Mouse (Mus musculus) myocyte (in vitro differentiated cells): Measurements from ENCODE around the gene Ugt1a6a. TPM values are rescaled to one million over a fixed set of nuclear protein-coding genes. Genes with fewer than 3 reads are reported as not detected.

ENCODE experiments used
- H3K27me3 ChIP-seq: one replicate; pipeline ENCODE4 v1.6.1; 2011; ENCODE audit not compliant: control insufficient read depth, insufficient read depth, insufficient read length
- H3K36me3 ChIP-seq: one replicate; pipeline ENCODE4 v1.6.1; 2011; ENCODE audit not compliant: control insufficient read depth, insufficient read depth
- H3K4me2 ChIP-seq: one replicate; pipeline ENCODE4 v1.6.1; 2011; ENCODE audit warnings: low read depth, control low read depth
- H3K4me3 ChIP-seq: one replicate; pipeline ENCODE4 v1.5.1; 2011; ENCODE audit warnings: mild to moderate bottlenecking, control low read depth, moderate library complexity
- H3K79me2 ChIP-seq: one replicate; pipeline ENCODE4 v1.6.1; 2011; ENCODE audit not compliant: control insufficient read depth, insufficient read depth
- H3ac ChIP-seq: one replicate; pipeline ENCODE4 v1.6.1; 2011; ENCODE audit not compliant: control insufficient read depth, insufficient read length
- CEBPB ChIP-seq: IDR thresholded peaks from 2 replicates; pipeline ENCODE4 v1.6.1; 2011; ENCODE audit warnings: mild to moderate bottlenecking, moderate library complexity; ENCODE audit not compliant: poor library complexity, insufficient read depth, severe bottlenecking
- E2F4 ChIP-seq: IDR thresholded peaks from one replicate; pipeline ENCODE4 v1.6.1; 2011; ENCODE audit warnings: mild to moderate bottlenecking, control low read depth, moderate library complexity; ENCODE audit not compliant: insufficient read depth
- MAX ChIP-seq: IDR thresholded peaks from one replicate; pipeline ENCODE4 v1.6.1; 2011; ENCODE audit warnings: low read depth, mild to moderate bottlenecking, control low read depth
- MYOD1 ChIP-seq, 3 experiments: IDR thresholded peaks; one replicate each; pipeline ENCODE4 v1.6.1; 2011; ENCODE audit warnings: control low read depth in 2 of 3, low read depth in 2 of 3, mild to moderate bottlenecking in 2 of 3, moderate library complexity in 1 of 3; ENCODE audit not compliant: insufficient read length in 2 of 3, control insufficient read depth in 1 of 3
- MYOG ChIP-seq, 3 experiments: IDR thresholded peaks; one replicate each; pipeline ENCODE4 v1.6.1; 2011; ENCODE audit warnings: control low read depth in 2 of 3, low read depth in 2 of 3, mild to moderate bottlenecking in 2 of 3; ENCODE audit not compliant: insufficient read length in 2 of 3, control insufficient read depth in 1 of 3, insufficient read depth in 1 of 3
- POLR2A ChIP-seq: IDR thresholded peaks from one replicate; pipeline ENCODE4 v1.6.1; 2011; ENCODE audit warnings: low read depth, mild to moderate bottlenecking, control low read depth, moderate library complexity; ENCODE audit not compliant: insufficient read length
- POLR2AphosphoS2 ChIP-seq: IDR thresholded peaks from one replicate; pipeline ENCODE4 v1.6.1; 2011; ENCODE audit warnings: low read depth, control low read depth; ENCODE audit not compliant: insufficient read length
- REST ChIP-seq: IDR thresholded peaks from one replicate; pipeline ENCODE4 v1.6.1; 2011; ENCODE audit warnings: mild to moderate bottlenecking, control low read depth, moderate library complexity; ENCODE audit not compliant: insufficient read depth, insufficient read length
- SRF ChIP-seq: IDR thresholded peaks from one replicate; pipeline ENCODE4 v1.6.1; 2011; ENCODE audit warnings: low read depth; ENCODE audit not compliant: control insufficient read depth, insufficient read length
- TCF12 ChIP-seq: IDR thresholded peaks from one replicate; pipeline ENCODE4 v1.6.1; 2011; ENCODE audit warnings: mild to moderate bottlenecking, control low read depth; ENCODE audit not compliant: poor library complexity, insufficient read depth, severe bottlenecking
- TCF3 ChIP-seq: IDR thresholded peaks from one replicate; pipeline ENCODE4 v1.6.1; 2011; ENCODE audit warnings: low read depth, control low read depth; ENCODE audit not compliant: insufficient read length
- USF1 ChIP-seq: IDR thresholded peaks from one replicate; pipeline ENCODE4 v1.6.1; 2011; ENCODE audit warnings: low read depth, mild to moderate bottlenecking, control low read depth, moderate library complexity
- polyA plus RNA-seq: library from polyadenylated mRNA; unstranded; fragments of >200 nt; fragmentation: generic; extraction: Trizol; gene quantifications from one replicate; pipeline ENCODE4 v1.2.1, GENCODE M21; 2012; ENCODE audit warnings: missing spikeins

The Ugt1a6a gene
- polyA plus RNA-seq, 1 experiment, result 8.9 TPM

DNA sequence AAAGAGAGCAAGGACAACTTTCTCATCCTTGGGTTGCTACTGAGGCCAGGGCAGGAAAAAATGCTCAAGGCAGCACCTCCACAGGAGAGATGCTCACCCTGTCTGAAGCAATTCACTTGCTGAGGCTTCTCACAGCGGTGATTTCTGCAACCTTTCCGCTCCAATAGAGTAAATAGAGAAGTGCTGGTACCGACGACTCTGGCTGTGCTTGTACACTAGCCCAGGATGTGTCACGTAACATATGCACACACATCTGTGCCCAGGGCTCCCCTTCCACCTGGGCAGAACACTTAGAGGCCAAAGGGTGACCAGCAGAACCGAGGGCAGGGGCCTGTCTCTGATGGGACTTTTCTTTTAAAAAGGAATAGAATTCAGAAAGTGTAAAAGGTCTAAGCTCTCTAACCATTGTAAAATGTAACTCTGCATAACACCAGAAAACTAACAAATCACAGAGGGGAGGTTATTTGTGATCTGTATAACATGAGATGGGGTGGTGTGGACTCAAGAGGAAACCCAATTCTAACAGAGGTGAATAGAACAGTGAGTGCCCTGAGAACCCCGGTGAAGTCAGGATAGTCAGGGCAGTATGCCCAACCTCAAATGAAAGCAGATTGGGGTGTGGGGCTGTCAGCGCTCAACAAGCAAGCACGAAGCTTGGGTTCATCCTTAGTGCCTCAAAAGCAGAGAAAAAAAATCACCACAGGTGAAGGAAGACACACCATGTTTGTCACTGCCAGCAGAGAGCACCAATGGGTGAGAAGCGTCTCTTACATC is 126.2 kb downstream of the Ugt1a6a start:
- no peak overlapping the region for H3ac ChIP-seq
- no peaks in the 10 kb centered on the region for H3K79me2 ChIP-seq
- no peak overlapping the region for H3K4me2 ChIP-seq
- peaks cover 27% of the 10 kb centered on the region for H3K36me3 ChIP-seq
- no peak overlapping the region for H3K4me3 ChIP-seq
- H3K27me3 ChIP-seq, result no peaks in the 10 kb centered on the region
- TF ChIP-seq TCF3 (no peak), TCF12 (no peak), MYOG (IDR thresholded peaks at IDR 0.05; ENCODE audit: control insufficient read depth in 1 of 3, insufficient read depth in 1 of 3, insufficient read length in 2 of 3, low read depth in 2 of 3) (no peak), MYOD1 (IDR thresholded peaks at IDR 0.05; ENCODE audit: control insufficient read depth in 1 of 3, insufficient read length in 2 of 3, low read depth in 2 of 3) (no peak), REST (no peak), CEBPB (no peak), MAX (no peak), POLR2AphosphoS2 (no peak), POLR2A (no peak), USF1 (no peak), E2F4 (no peak), SRF (no peak)

DNA sequence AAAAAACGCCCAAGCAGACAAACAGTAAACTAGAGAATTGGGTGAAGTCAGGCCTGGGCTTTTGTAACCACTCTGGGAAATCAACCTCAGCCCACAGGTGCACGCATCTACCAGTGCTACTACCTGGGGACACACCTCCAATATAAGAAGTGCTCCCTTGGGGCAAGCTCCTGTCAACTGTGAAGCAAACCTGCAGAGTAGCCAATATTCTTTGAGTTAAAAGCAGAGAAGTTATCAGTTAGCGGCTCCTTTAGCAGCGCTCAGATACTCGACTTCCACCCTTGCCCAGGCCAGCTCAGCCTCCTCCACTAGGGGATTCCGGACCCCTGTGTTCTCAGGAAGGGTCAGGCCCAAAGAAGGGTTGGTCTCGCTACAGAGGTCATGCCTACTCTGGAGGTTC is 127.1 kb downstream of the Ugt1a6a start:
- H3K36me3 ChIP-seq, result peaks cover 36% of the 10 kb centered on the region
- no peaks in the 10 kb centered on the region for H3K79me2 ChIP-seq
- no peak overlapping the region for H3K4me3 ChIP-seq
- TF ChIP-seq SRF (no peak), POLR2A (no peak), TCF12 (no peak), MYOG (IDR thresholded peaks at IDR 0.05; ENCODE audit: control insufficient read depth in 1 of 3, insufficient read depth in 1 of 3, insufficient read length in 2 of 3, low read depth in 2 of 3) (no peak), MAX (no peak), POLR2AphosphoS2 (no peak), E2F4 (no peak), CEBPB (no peak), TCF3 (no peak)
- H3K4me2 ChIP-seq, result peak overlapping the region; percentile 37
- no peaks in the 10 kb centered on the region for H3K27me3 ChIP-seq
- H3ac ChIP-seq, result no peak overlapping the region

DNA sequence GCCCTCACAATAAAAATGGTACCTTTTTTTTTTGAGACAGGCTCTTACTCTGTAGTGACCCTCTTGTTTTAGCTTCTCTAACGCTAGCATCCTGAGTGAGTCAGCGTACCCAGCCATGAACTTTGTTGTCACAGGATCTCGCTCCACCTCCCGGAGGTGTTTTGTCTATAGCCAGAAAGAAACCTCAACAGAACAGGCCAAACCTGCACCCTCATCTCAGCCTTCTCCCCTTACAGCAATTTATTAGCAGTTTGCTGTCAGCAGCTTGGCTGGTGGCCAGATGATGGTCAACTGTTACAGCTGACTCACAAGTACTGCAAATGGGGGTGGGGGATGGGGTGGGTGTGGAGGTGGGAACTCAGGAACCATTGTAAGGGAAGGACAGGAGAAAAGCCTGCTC is 127.6 kb downstream of the Ugt1a6a start:
- Histone ChIP-seq H3K36me3 (peaks cover 41% of the 10 kb centered on the region), H3K4me3 (no peak overlapping the region), H3K27me3 (no peaks in the 10 kb centered on the region), H3K4me2 (peak overlapping the region; percentile 37), H3K79me2 (no peaks in the 10 kb centered on the region), H3ac (no peak overlapping the region)
- TF ChIP-seq TCF12, result peak; percentile 27
- TF ChIP-seq CEBPB, result no peak

DNA sequence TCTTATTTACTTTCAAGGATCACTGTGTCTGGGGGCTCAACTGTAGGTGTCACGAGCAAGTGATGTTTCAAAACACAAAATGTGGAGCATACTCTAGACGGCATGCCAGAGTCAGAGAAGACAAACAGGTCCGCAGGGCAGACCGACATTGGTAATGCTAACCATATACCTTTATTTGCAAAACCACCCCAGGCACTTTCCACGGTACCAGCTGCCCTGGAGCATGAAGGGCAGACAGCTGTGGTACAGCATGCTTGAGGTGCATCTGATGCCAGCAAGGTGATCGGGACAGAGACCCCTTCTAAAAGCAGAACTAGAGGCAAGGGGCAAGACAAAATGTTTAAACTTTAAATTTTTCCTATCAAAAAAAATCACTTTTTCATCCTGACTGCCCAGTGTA is 128.4 kb downstream of the Ugt1a6a start:
- H3K79me2 ChIP-seq, result no peaks in the 10 kb centered on the region
- H3K4me2 ChIP-seq, result no peak overlapping the region
- no peaks in the 10 kb centered on the region for H3K27me3 ChIP-seq
- no peak overlapping the region for H3K4me3 ChIP-seq
- TF ChIP-seq SRF (no peak), POLR2AphosphoS2 (no peak), CEBPB (no peak), TCF12 (no peak), REST (no peak), TCF3 (no peak), E2F4 (no peak), MYOG (IDR thresholded peaks at IDR 0.05; ENCODE audit: control insufficient read depth in 1 of 3, insufficient read depth in 1 of 3, insufficient read length in 2 of 3, low read depth in 2 of 3) (no peak), MYOD1 (IDR thresholded peaks at IDR 0.05; ENCODE audit: control insufficient read depth in 1 of 3, insufficient read length in 2 of 3, low read depth in 2 of 3) (no peak), USF1 (no peak)
- no peak overlapping the region for H3ac ChIP-seq
- peaks cover 48% of the 10 kb centered on the region for H3K36me3 ChIP-seq

DNA sequence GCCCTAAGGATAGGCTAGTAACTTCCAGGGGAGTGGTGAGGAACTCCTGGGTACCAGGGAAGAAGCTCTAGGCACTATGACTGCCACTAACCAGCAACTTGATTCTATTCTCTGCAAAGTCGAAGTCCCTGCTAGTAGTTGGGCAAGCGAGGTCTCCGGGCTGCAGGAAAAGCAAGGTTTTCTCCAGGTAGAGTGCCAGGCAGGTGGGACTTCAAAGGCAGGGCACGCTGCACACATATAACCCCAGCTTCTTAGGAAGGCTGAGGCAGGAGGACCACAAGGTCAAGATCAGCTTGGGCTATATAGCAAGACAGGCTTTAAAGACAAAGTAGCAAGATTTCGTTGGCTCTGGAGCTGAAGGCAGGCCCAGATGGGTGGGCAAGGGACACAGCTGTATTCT is 129.2 kb downstream of the Ugt1a6a start:
- no peak overlapping the region for H3K4me2 ChIP-seq
- no peak overlapping the region for H3ac ChIP-seq
- TF ChIP-seq MYOG (IDR thresholded peaks at IDR 0.05; ENCODE audit: control insufficient read depth in 1 of 3, insufficient read depth in 1 of 3, insufficient read length in 2 of 3, low read depth in 2 of 3) (no peak), MAX (no peak)
- H3K4me3 ChIP-seq, result no peak overlapping the region
- no peaks in the 10 kb centered on the region for H3K27me3 ChIP-seq
- H3K36me3 ChIP-seq, result peaks cover 54% of the 10 kb centered on the region
- no peaks in the 10 kb centered on the region for H3K79me2 ChIP-seq
